ENCODE assay signal across 11 mouse cellular contexts in the genomic region with DNA sequence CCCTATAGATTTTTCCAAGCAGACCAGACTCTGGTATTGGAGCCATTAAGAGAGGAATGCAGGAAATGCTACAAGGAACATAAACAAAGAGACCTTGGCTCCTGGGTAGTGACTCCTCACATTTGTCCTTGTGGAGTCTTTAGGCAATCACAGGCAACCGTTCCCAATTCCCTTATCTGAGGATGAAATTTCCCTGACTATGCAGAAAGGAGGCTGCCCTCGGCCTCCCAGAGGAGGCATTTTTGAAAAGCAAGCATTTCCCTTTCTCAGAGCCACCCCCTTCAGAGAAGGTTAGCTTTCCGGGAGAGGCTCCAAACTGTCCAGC. TPM values are rescaled to one million over a fixed set of nuclear protein-coding genes. Genes with fewer than 3 reads are reported as not detected.
A peak's percentile ranks its signal among the peaks of the same experiment; 100 is the strongest.
DNase-seq lines count a peak whose midpoint lies in the region; ATAC-seq lines count a peak whose summit lies in the region.
"Had no signal": no experiment of that assay in that cellular context is flagged by ENCODE, and none has a peak within 500 bp of the region (broad histone marks: within the 10 kb centered on the region; RNA-seq: fewer than 3 reads in every experiment).

No protein-coding gene starts in this region.

- H3K27me3 ChIP-seq in limb, embryonic 13.5 days, result 0 out of 2 replicates have a peak, but pooled peaks cover 3% of the 10 kb centered on the region
- H3K27me3 ChIP-seq in limb, embryonic 10.5 days (ENCODE audit: low read depth, poor library complexity, severe bottlenecking), result no peaks in the 10 kb centered on the region

- WGBS in limb, embryonic 13.5 days, result 33% methylated on average over 3 of the region's 3 CpGs
- WGBS in limb, embryonic 10.5 days, result 34% methylated on average over 3 of the region's 3 CpGs

- no peak overlapping the region for H3K4me2 ChIP-seq in limb, embryonic 13.5 days (replicated peaks)

- H3K27ac ChIP-seq in limb, embryonic 13.5 days, result no peak overlapping the region
- no peak overlapping the region for H3K27ac ChIP-seq in limb, embryonic 10.5 days
- H3K27ac ChIP-seq: gastrocnemius, adult 2 months; midbrain, embryonic 10.5 days had no signal

- H3K36me3 ChIP-seq in limb, embryonic 13.5 days, result no peaks in the 10 kb centered on the region
- H3K36me3 ChIP-seq in limb, embryonic 10.5 days, result no peaks in the 10 kb centered on the region
- H3K36me3 ChIP-seq: midbrain, embryonic 10.5 days had no signal

- H3K9ac ChIP-seq in limb, embryonic 13.5 days, result no peak overlapping the region

- H3K9me3 ChIP-seq in limb, embryonic 13.5 days, result no peaks in the 10 kb centered on the region
- H3K9me3 ChIP-seq in limb, embryonic 10.5 days (replicated peaks), result no peaks in the 10 kb centered on the region
- H3K9me3 ChIP-seq: midbrain, embryonic 10.5 days had no signal

- ATAC-seq in limb, embryonic 13.5 days (ENCODE audit: low FRiP score, low read depth), result peak; percentile 73; the same call in 1 of the 2 replicates
- ATAC-seq in cerebellum, adult (ENCODE audit: insufficient number of reproducible peaks, low FRiP score, low TSS enrichment), result no peak

- H3K4me3 ChIP-seq in limb, embryonic 13.5 days, result no peak overlapping the region
- no peak overlapping the region for H3K4me3 ChIP-seq in limb, embryonic 10.5 days

- DNase-seq in limb, embryonic 10.5 days (ENCODE audit: low spot score), result no peak
- peak; percentile 76 for DNase-seq in adrenal gland, adult 2 months
- DNase-seq in embryo, embryonic 11 days, result peak; percentile 26
- DNase-seq in mesoderm, embryonic 11.5 days (ENCODE audit: low read depth, low spot score), result peak; percentile 21
- DNase-seq in left cerebral cortex, adult 8-10 months (ENCODE audit: low spot score in 2 of 2), result no peak
- DNase-seq: gastrocnemius, adult 2 months; left cerebral cortex, postnatal 4 days had no signal

- H3K4me1 ChIP-seq in limb, embryonic 13.5 days, result peaks cover 23% of the 10 kb centered on the region
- peaks cover 4% of the 10 kb centered on the region for H3K4me1 ChIP-seq in limb, embryonic 10.5 days

RNA-seq across cellular contexts. Expression of gene Gpr88, which starts 31.7 kb away (rescaled TPM):
- polyA plus RNA-seq in limb, embryonic 13.5 days (2015; fragmentation: Nextera tagmentation; extraction: Ambion mirVana), result 1.5 and 1.6 TPM in 2 replicates
- polyA plus RNA-seq in limb, embryonic 10.5 days (2016; fragmentation: Nextera tagmentation; extraction: Ambion mirVana), result 0.05 and 0.15 TPM in 2 replicates
- under 1 TPM; 0.52 to 0.83 TPM for total RNA-seq in adrenal gland, adult 2 months (2021)
- 1.9 and 3.1 TPM in 2 replicates for polyA plus RNA-seq in adrenal gland, adult 2 months (2012; rRNA removed)
- 100 to 1,000 TPM; 162 to 207 (median 185) TPM for total RNA-seq in left cerebral cortex, adult 8-10 months (2022)
- total RNA-seq: gastrocnemius, adult 2 months; neutrophil, adult 5-6 weeks had no signal
- polyA plus RNA-seq: midbrain, embryonic 10.5 days had no signal

Comparison
In these comparisons a context has a peak if more than half of its experiments do, and no peak if none do; other contexts are left out.
1. DNase-seq: peak in adrenal gland, adult 2 months (single experiment), embryo, embryonic 11 days (single experiment) and mesoderm, embryonic 11.5 days (single experiment); none in limb, embryonic 10.5 days (single experiment) and left cerebral cortex, adult 8-10 months (0 of 2).